Mouse (Mus musculus) heart, embryonic 16.5 days (tissue): ENCODE results near the gene Gm14743. TPM values are rescaled to one million over a fixed set of nuclear protein-coding genes. Genes with fewer than 3 reads are reported as not detected.
"Not testable (repeated sequence)": the region's sequence is repeated elsewhere in the genome, so short reads cannot be mapped to it uniquely, and the experiment has no call there.

ENCODE experiments used
- ATAC-seq: fragments of 200-750 bp; cut with Nextera tagmentation; replicated peaks from 2 replicates; pipeline ENCODE4 v1.8.0; 2017; ENCODE audit warnings: moderate number of reproducible peaks; ENCODE audit not compliant: insufficient read depth, low FRiP score; ENCODE audit errors: extremely low read depth
- H3K27ac ChIP-seq: fragments of 300-500 bp; sonication (generic); 2 replicates; pipeline ENCODE4 v1.5.1; 2014; ENCODE audit warnings: mild to moderate bottlenecking, low read length, control low read depth, moderate library complexity
- H3K27me3 ChIP-seq: fragments of 300-500 bp; sonication (generic); 2 replicates; pipeline ENCODE4 v1.6.1; 2014; ENCODE audit warnings: low read length, mixed read lengths; ENCODE audit not compliant: control insufficient read depth, insufficient read depth
- H3K36me3 ChIP-seq: fragments of 300-500 bp; sonication (generic); 2 replicates; pipeline ENCODE4 v1.6.1; 2014; ENCODE audit not compliant: control insufficient read depth, insufficient read depth
- H3K4me1 ChIP-seq: fragments of 300-500 bp; sonication (generic); 2 replicates; pipeline ENCODE4 v1.6.1; 2014; ENCODE audit warnings: low read length, mixed read lengths; ENCODE audit not compliant: control insufficient read depth, insufficient read depth
- H3K4me2 ChIP-seq: fragments of 300-500 bp; sonication (generic); 2 replicates; pipeline ENCODE4 v1.6.1; 2014; ENCODE audit warnings: low read depth, mild to moderate bottlenecking, control low read depth, low read length
- H3K4me3 ChIP-seq: fragments of 300-500 bp; sonication (generic); 2 replicates; pipeline ENCODE4 v1.5.1; 2014; ENCODE audit warnings: mild to moderate bottlenecking, control low read depth, low read length
- H3K9ac ChIP-seq: fragments of 300-500 bp; sonication (generic); 2 replicates; pipeline ENCODE4 v1.6.1; 2014; ENCODE audit warnings: low read length, control low read depth
- H3K9me3 ChIP-seq: fragments of 300-500 bp; sonication (generic); replicated peaks from 2 replicates; pipeline ENCODE4 v1.6.1; 2016; ENCODE audit warnings: low read length; ENCODE audit not compliant: control insufficient read depth
- WGBS: fragments of 180-500 bp; shearing (Covaris S2); extraction: QIAGEN DNeasy Blood & Tissue Kit; methylation state at CpG from one replicate; pipeline ENCODE4 v1.1.7; 2014; 5-methylcytosine and 5-hydroxymethylcytosine counted together
- polyA plus RNA-seq: library from polyadenylated mRNA; unstranded; fragments of >200 nt; fragmentation: Nextera tagmentation; extraction: Ambion mirVana; gene quantifications from 2 replicates; pipeline ENCODE4 v1.2.1, GENCODE M21; 2015

The Gm14743 gene
- polyA plus RNA-seq, result not detected in 2 replicates

- not testable (repeated sequence) for ATAC-seq, H3K9ac ChIP-seq, H3K4me2 ChIP-seq, H3K27ac ChIP-seq, H3K27me3 ChIP-seq, H3K4me3 ChIP-seq, H3K9me3 ChIP-seq, H3K36me3 ChIP-seq, H3K4me1 ChIP-seq
- no CpG with 5 or more reads among the region's 3 CpGs for WGBS
These were observed at the start of gene Gm14743 for GRCm38 (mm10) chrX:78245821-78246220. Gene Gm14743, minus strand, starts transcription at chrX:78245921.

- WGBS, result 87% methylated on average over 5 of the region's 5 CpGs
- H3K4me1 ChIP-seq, result no peaks in the 10 kb centered on the region
- no peaks in the 10 kb centered on the region for H3K9me3 ChIP-seq
- H3K27me3 ChIP-seq, result no peaks in the 10 kb centered on the region
- ATAC-seq, result no peak
- no peak overlapping the region for H3K27ac ChIP-seq
- no peak overlapping the region for H3K9ac ChIP-seq
- no peak overlapping the region for H3K4me3 ChIP-seq
- no peak overlapping the region for H3K4me2 ChIP-seq
- H3K36me3 ChIP-seq, result no peaks in the 10 kb centered on the region
These were observed 42.9 kb downstream of the Gm14743 start for GRCm38 (mm10) chrX:78202829-78203228.

GRCm38 (mm10) chrX:78202220-78202619 lies 43.5 kb downstream of the Gm14743 start:
- WGBS, result 40% methylated on average over 1 of the region's 1 CpGs
- not testable (repeated sequence) for ATAC-seq, H3K4me3 ChIP-seq

More at GRCm38 (mm10) chrX:78202220-78202619, 43.5 kb downstream of the Gm14743 start:
- H3K9me3 ChIP-seq, H3K4me2 ChIP-seq, H3K36me3 ChIP-seq, H3K9ac ChIP-seq, H3K27ac ChIP-seq, H3K27me3 ChIP-seq, H3K4me1 ChIP-seq: not testable (repeated sequence)

Other genes with a start within 250 kb of the Gm14743 start
- not detected in 2 replicates for gene Obp1a, start 154.5 kb downstream of the Gm14743 start, polyA plus RNA-seq
- not detected in 2 replicates for gene Gm5938, start 120.5 kb downstream of the Gm14743 start, polyA plus RNA-seq
- not detected in 2 replicates for gene Obp1b, start 59.1 kb downstream of the Gm14743 start, polyA plus RNA-seq
- not detected in 2 replicates for gene 4930480E11Rik, start 123.7 kb upstream of the Gm14743 start, polyA plus RNA-seq